Mouse (Mus musculus): Measurements from ENCODE around the gene Il20rb.

- TF ChIP-seq CTCF (conservative IDR thresholded peaks at IDR 0.05; ENCODE audit: low read length), result no peak
- TF ChIP-seq NANOG (IDR thresholded peaks at IDR 0.05; ENCODE audit: borderline replicate concordance, low read length), result no peak
- no peak for TF ChIP-seq POU5F1 (IDR thresholded peaks at IDR 0.05; ENCODE audit: borderline replicate concordance, low read length)
Observed at GRCm38 (mm10) chr9:100493611-100494261, 7.1 kb upstream of the Il20rb start.
